Mouse (Mus musculus) MN1 (cell line): ENCODE results near the gene F830045P16Rik.
"Not testable (repeated sequence)": the region's sequence is repeated elsewhere in the genome, so short reads cannot be mapped to it uniquely, and the experiment has no call there.

Experiments
- DNase-seq: peaks from one replicate; pipeline ENCODE4 v3.0.0-alpha.2; 2016; ENCODE audit warnings: low spot score

F830045P16Rik gene

DNA sequence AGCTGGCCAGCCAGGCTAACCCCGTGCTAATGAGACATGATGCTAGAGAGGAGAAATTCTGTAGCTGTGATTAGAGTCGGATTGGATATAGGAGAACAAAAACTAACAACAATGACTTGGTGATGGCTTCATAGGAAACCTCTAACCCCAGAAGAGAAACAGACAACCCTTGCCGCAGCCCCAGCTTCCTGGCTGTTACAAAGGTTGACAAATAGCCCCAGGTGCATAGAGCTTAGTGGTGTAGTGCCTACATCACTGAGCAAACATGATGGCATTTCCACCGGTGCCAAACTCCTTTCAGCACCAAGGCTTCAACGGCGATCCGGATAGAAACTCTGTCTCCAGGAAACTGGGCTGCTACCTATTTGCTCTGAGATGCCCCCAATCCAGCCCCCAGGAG, 9.2 kb upstream of the F830045P16Rik start:
- DNase-seq, result no peak

DNA sequence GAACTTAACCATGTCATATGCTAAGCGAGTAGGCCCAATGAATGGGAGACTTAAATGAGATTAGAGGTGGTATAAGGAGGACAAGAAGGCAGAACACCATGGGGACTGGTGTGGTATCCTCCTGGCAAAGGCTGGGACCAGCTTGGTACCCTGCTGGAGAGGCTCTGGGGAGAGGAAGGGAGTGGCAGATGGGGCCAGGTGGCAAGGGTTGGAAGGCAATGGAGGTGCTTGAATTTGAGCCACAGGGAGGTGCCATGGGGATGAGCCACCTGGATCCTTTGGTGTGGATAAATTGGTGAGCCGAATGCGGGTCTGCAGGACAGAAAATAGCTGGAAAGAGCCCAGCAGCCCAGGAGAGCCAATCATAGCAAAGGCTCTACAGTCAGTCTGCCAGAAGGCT, 8.5 kb upstream of the F830045P16Rik start:
- no peak for DNase-seq

- no peak for DNase-seq
Observed at GRCm38 (mm10) chr2:129544448-129544847, 8.0 kb upstream of the F830045P16Rik start.

GRCm38 (mm10) chr2:129540036-129540435, 3.6 kb upstream of the F830045P16Rik start:
- DNase-seq, result no peak

DNA sequence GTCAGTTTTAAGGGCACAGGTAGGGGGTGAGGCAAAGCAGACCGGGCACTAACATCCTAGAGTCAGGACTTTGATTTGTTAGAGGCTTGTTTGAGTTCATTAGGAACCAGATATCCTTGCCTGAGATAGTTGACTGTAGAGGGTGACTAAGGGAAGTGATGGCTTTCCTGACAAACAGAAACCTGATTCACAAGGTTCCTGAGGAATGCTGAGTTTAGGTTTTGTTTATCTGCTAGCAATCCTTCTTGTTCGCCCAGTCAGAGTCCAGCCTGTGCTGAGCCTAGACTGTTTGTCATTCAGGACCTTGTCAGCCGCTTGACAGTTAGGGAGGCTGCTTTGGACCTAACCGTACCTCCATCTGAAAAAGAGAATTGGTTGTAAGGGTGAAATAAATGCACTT, 2.8 kb upstream of the F830045P16Rik start:
- DNase-seq, result no peak

GRCm38 (mm10) chr2:129537926-129538325, 1.5 kb upstream of the F830045P16Rik start:
- no peak for DNase-seq

DNA sequence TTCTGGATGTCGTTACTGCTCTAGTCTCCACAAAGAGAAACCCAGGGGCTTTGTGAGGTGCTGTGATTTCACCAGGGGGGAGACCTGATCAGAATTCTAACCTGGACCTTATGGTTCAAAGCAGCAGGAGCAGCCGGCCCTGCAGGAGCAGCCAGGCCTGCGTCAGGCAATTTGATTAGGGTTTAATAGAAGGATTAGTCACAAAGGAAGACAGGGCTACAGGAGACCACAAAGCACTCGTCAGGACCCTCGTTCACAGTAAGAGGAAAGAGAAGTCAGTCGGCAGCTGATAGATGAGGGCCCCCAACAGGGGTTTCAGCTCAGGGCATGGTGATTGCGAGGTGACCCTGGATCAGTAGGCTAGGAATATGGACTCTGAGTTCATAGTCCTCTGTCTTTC, 958 bp upstream of the F830045P16Rik start:
- DNase-seq, result no peak

DNA sequence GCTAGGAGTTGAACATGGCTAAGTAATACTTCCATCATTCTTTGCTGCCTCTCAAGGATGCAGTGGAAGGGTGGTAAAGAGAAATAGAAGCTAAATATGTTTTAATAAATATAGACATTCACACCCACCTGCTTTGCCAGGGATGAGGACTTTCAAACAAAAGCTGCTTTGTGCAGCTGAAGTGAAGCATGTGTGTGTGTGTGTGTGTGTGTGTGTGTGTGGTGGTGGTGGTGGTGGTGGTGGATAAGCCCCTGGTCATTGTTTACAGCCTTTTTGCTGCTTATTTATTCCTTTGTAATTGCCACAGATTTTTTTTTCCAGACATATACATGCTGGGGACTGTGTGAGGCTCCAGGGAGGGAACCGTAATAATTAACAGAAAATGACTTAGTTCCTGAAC, 524 bp upstream of the F830045P16Rik start:
- no peak for DNase-seq

DNA sequence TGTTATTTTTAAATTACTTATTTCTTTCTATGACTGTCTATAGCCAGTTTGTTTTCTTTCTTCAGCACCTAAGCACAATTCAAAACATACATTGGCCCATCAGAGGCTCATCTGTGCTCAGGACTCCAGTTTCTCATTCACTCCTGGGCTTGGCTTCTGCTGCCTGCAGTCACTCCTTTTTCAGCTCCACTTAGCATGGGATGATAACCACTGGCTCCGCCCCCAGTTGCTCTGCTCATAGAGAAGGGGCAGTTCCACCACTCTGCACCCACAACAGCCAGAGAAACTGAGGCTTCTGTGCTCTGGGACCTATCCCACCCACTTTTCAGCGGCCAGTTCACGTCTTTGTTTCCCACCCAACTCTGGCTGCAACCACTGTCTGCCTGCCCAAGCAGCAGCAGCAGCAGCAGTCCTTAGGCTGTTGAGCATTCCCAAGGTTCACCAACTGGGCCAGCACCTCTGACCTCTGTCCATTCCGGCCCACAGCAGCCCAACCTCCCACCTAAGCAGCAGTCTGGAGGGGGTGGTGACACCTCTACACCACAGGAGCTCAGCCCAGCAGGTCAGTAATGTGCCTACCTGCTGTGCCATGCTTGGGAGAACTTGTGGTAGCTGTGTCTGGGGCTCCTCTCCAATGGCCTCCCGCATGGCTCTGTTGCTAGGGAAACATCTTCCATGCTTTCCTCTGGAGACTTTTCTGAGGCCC, 1.4 kb downstream of the F830045P16Rik start:
- DNase-seq, result no peak

- DNase-seq, result no peak
Observed at GRCm38 (mm10) chr2:129531890-129532289, 4.5 kb downstream of the F830045P16Rik start.

GRCm38 (mm10) chr2:129531102-129531501, 5.3 kb downstream of the F830045P16Rik start:
- no peak for DNase-seq

GRCm38 (mm10) chr2:129529297-129530209, 6.8 kb downstream of the F830045P16Rik start:
- no peak for DNase-seq

GRCm38 (mm10) chr2:129527916-129528315, 8.5 kb downstream of the F830045P16Rik start:
- DNase-seq, result no peak

- no peak for DNase-seq
Observed at GRCm38 (mm10) chr2:129526322-129526721, 10.1 kb downstream of the F830045P16Rik start.

- no peak for DNase-seq
Observed at GRCm38 (mm10) chr2:129525644-129526043, 10.8 kb downstream of the F830045P16Rik start.

GRCm38 (mm10) chr2:129518526-129518925, 17.9 kb downstream of the F830045P16Rik start:
- DNase-seq, result no peak

DNA sequence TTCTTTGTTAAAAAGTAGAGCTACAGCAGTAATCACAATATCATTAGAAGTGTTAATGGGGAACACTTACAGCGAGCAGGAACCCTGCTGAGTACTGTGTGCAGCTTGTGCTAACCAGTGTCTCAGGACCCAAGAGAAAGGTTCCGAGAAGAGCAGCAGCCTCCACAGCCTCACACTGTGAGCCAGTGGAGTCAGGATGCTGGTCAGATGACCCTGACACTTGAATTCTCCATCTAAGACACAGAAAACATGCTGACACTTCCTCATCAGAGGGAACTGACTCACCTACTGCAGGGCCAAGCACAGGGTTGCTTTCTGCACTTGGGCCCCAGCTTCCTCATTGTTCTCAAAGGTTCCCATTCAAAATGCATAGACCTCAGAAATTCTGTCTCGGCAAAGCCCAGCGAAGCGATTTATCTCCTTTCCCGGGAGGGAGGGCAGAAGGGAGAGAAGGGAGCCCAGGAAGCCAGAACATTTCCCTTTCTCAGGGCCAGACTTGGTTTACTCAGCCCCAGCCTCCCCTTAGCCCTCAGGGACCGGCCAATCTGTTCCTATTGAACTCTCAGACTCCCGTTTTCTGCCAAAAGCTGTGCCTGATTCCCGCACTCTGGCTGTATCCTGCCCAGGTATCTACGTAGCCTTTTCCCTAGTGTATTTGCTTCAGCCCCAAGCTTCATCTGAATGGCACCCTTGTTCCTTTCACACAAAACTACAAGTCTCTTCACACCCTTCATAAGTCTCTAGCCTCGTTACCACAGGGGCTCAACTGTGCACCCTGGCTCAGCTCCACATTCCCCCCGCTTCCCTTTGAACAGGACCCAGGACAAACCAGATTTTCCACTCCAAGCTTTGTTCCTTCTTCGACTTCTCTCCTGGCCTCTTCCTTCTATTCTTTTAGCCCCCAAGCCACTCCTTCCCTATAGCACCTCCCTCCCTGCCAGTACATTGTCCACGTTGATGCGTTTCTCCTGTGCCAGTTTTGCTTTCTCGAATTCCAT, 21.2 kb downstream of the F830045P16Rik start:
- DNase-seq, result no peak

DNA sequence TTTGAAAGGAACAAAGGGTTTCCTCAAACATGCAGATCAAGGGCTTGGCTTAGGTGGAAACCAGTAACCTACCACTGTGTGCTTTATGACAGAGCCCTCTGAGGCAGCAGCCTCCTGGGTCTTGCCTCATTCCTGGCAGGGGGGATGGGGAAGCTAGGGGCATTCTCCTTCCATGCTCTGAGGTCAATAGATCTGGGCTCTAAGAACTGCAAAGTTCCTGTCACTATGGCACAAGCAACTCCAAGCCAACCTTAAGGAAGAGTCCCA, 22.1 kb downstream of the F830045P16Rik start:
- no peak for DNase-seq

GRCm38 (mm10) chr2:129513546-129514400, 22.6 kb downstream of the F830045P16Rik start:
- no peak for DNase-seq

- DNase-seq, result not testable (repeated sequence)
Observed at GRCm38 (mm10) chr2:129512147-129512546, 24.3 kb downstream of the F830045P16Rik start.

DNA sequence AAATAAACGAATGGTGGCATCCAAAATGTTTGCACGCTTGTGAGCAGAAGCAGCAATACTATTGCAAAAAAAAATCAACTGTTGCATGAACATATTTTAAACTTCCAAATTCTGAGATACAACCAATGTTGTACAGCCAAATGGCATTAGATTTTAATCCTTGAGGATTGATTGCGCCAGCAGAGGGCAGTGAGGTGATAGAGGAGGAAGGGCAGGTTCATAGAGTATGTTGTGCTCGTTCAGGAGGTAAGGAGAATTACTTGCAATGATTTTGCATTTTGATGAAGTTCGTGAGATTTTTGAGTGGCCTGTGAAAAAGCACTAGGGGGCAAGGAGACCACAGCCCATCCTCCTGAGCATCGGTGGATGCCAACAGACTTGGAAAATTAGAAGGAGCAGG, 33.8 kb downstream of the F830045P16Rik start:
- DNase-seq, result no peak
